Mouse (Mus musculus) embryonic facial prominence, embryonic 11.5 days (tissue): ENCODE results near the gene Cotl1. TPM values are rescaled to one million over a fixed set of nuclear protein-coding genes. Genes with fewer than 3 reads are reported as not detected.

Experiments used
- ATAC-seq: fragments of 200-750 bp; cut with Nextera tagmentation; replicated peaks from 2 replicates; pipeline ENCODE4 v1.8.0; 2017; ENCODE audit warnings: low read depth; ENCODE audit not compliant: insufficient number of reproducible peaks, low FRiP score, low TSS enrichment
- DNase-seq: peaks from one replicate; pipeline ENCODE4 v3.0.0-alpha.2; 2015; ENCODE audit warnings: low spot score
- H3K27ac ChIP-seq: fragments of 300-500 bp; sonication (generic); replicated peaks from 2 replicates; pipeline ENCODE4 v1.5.1; 2014; ENCODE audit warnings: mild to moderate bottlenecking, low read depth, low read length, control low read depth
- H3K27me3 ChIP-seq: fragments of 300-500 bp; sonication (generic); 2 replicates; pipeline ENCODE4 v1.6.1; 2014; ENCODE audit warnings: mild to moderate bottlenecking, low read length, moderate library complexity, mixed read lengths; ENCODE audit not compliant: control insufficient read depth, insufficient read depth
- H3K36me3 ChIP-seq: fragments of 300-500 bp; sonication (generic); replicated peaks from 2 replicates; pipeline ENCODE4 v1.6.1; 2014; ENCODE audit warnings: low read depth, mild to moderate bottlenecking, low read length, moderate library complexity, mixed read lengths; ENCODE audit not compliant: control insufficient read depth, insufficient read depth
- H3K4me1 ChIP-seq: fragments of 300-500 bp; sonication (generic); 2 replicates; pipeline ENCODE4 v1.6.1; 2014; ENCODE audit warnings: low read length, mixed read lengths; ENCODE audit not compliant: control insufficient read depth, insufficient read depth
- H3K4me2 ChIP-seq: fragments of 300-500 bp; sonication (generic); 2 replicates; pipeline ENCODE4 v1.6.1; 2014; ENCODE audit warnings: low read depth, mild to moderate bottlenecking, control low read depth, low read length, moderate library complexity
- H3K4me3 ChIP-seq: fragments of 300-500 bp; sonication (generic); 2 replicates; pipeline ENCODE4 v1.5.1; 2014; ENCODE audit warnings: low read depth, low read length, control low read depth
- H3K9ac ChIP-seq: fragments of 300-500 bp; sonication (generic); replicated peaks from 2 replicates; pipeline ENCODE4 v1.6.1; 2014; ENCODE audit warnings: mild to moderate bottlenecking, control low read depth, low read length
- H3K9me3 ChIP-seq: fragments of 300-500 bp; sonication (generic); replicated peaks from 2 replicates; pipeline ENCODE4 v1.6.1; 2016; ENCODE audit warnings: mild to moderate bottlenecking, low read length, inconsistent platforms, mixed read lengths; ENCODE audit not compliant: control insufficient read depth
- WGBS: fragments of 180-500 bp; shearing (Covaris S2); extraction: QIAGEN DNeasy Blood & Tissue Kit; methylation state at CpG from one replicate; pipeline ENCODE4 v1.1.7; 2014; 5-methylcytosine and 5-hydroxymethylcytosine counted together
- polyA plus RNA-seq: library from polyadenylated mRNA; unstranded; fragments of >200 nt; fragmentation: Nextera tagmentation; extraction: Ambion mirVana; gene quantifications from 2 replicates; pipeline ENCODE4 v1.2.1, GENCODE M21; 2014

Gene Cotl1
- polyA plus RNA-seq, 1 experiment from 2014 or later, result 321 TPM

DNA sequence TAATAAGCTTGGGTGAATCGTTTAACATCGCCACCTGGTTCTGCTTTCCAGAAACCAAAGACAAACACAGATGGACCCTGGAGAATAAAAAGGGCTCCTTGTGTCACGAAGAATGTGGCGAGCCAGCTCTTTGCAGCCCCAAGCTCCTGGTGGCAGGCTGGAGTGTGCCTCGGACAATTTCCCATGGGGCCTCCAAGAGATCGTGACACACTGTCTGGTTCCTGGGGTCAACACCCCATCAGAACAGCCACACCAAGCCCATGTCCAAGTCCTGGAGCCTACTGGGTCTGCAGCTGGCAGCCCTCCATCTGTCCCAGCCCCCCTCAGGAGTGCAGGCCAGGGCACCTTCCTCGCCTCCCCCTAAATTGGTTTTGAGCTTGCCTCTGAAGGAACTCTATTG lies 62.6 kb downstream of the Cotl1 start:
- H3K27ac ChIP-seq, result peak overlapping the region; percentile 53
- peak overlapping the region; percentile 76 for H3K4me2 ChIP-seq
- no peaks in the 10 kb centered on the region for H3K36me3 ChIP-seq
- no peaks in the 10 kb centered on the region for H3K9me3 ChIP-seq
- peak overlapping the region; percentile 58 for H3K9ac ChIP-seq
- H3K27me3 ChIP-seq, result no peaks in the 10 kb centered on the region
- ATAC-seq (peak; percentile 6; the same call in 1 of the 2 replicates), DNase-seq (peak; percentile 52)
- peak overlapping the region; percentile 44 for H3K4me3 ChIP-seq
- WGBS, result 11% methylated on average over 7 of the region's 7 CpGs
- peaks cover 3% of the 10 kb centered on the region; the same call in 1 of the 2 replicates for H3K4me1 ChIP-seq

GRCm38 (mm10) chr8:119776668-119777245 lies 63.6 kb downstream of the Cotl1 start:
- no peaks in the 10 kb centered on the region for H3K36me3 ChIP-seq
- no peak overlapping the region for H3K4me3 ChIP-seq
- H3K4me2 ChIP-seq, result no peak overlapping the region
- H3K27me3 ChIP-seq, result no peaks in the 10 kb centered on the region
- H3K27ac ChIP-seq, result no peak overlapping the region
- H3K9ac ChIP-seq, result no peak overlapping the region
- WGBS, result 83% methylated on average over 7 of the region's 7 CpGs
- no peaks in the 10 kb centered on the region for H3K9me3 ChIP-seq
- ATAC-seq, result no peak
- peaks cover 3% of the 10 kb centered on the region; the same call in 1 of the 2 replicates for H3K4me1 ChIP-seq
- DNase-seq, result no peak

GRCm38 (mm10) chr8:119765761-119766444 lies 74.4 kb downstream of the Cotl1 start:
- Histone ChIP-seq H3K27ac (no peak overlapping the region), H3K36me3 (no peaks in the 10 kb centered on the region; the same call in 1 of the 2 replicates), H3K27me3 (no peaks in the 10 kb centered on the region), H3K4me2 (no peak overlapping the region), H3K4me3 (no peak overlapping the region), H3K9me3 (no peaks in the 10 kb centered on the region), H3K9ac (no peak overlapping the region), H3K4me1 (no peaks in the 10 kb centered on the region)
- ATAC-seq (no peak), DNase-seq (no peak)
- 82% methylated on average over 22 of the region's 22 CpGs for WGBS

GRCm38 (mm10) chr8:119765311-119765710 lies 75.0 kb downstream of the Cotl1 start:
- Histone ChIP-seq H3K36me3 (no peaks in the 10 kb centered on the region; the same call in 1 of the 2 replicates), H3K27me3 (no peaks in the 10 kb centered on the region), H3K4me1 (no peaks in the 10 kb centered on the region), H3K4me2 (no peak overlapping the region), H3K27ac (no peak overlapping the region), H3K4me3 (no peak overlapping the region), H3K9ac (no peak overlapping the region), H3K9me3 (no peaks in the 10 kb centered on the region)
- WGBS, result 86% methylated on average over 10 of the region's 10 CpGs
- ATAC-seq (no peak), DNase-seq (no peak)

DNA sequence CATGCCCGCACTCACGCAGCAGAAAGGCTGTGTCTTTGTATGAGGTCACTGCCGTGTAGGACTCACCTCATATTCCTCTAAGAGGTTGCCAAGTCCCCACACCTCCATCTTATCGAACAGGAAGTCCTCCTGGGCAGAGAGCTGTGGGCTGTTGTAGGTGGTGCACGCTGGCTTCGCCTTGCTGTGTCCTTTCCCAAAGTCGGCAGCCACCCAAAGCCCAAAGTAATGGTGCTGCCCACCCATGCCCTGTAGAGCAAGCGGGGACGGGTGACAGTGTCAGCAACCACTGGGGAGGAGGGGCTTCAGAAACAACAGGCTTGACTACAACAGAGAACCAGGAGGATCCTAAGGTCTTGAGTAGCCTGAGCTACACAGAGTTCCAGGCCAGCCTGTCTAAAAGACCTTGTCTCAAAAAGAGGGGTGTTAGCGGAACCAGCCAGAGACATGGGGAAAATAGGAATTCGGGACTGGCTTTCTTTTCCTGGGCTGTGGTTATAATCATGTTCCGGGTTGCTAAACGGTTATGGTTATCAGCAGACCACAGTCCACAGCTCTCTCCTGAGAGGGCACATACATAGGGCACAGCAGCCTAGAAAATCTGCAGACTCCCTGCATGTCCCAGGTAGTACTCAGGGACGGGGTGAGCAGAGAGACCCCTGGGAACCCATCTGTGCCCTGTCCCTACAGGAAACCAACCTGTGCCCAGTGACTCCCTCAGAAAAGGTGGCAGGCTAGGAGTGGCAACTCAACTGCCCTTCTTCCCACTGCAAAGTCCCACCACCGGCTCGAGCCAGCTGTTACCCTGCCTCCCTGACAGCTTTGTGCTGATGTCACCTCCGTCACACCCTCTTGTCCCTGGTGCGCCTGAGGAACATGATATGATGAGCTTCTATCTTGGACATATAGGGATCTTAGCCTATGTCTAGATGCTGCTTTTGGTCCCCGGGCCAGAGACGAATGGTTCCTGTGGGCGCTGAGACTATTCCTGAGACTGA lies 77.8 kb downstream of the Cotl1 start:
- Histone ChIP-seq H3K4me1 (no peaks in the 10 kb centered on the region), H3K27ac (no peak overlapping the region), H3K27me3 (no peaks in the 10 kb centered on the region), H3K9ac (no peak overlapping the region), H3K4me2 (no peak overlapping the region), H3K4me3 (no peak overlapping the region), H3K9me3 (no peaks in the 10 kb centered on the region), H3K36me3 (no peaks in the 10 kb centered on the region; the same call in 1 of the 2 replicates)
- WGBS, result 90% methylated on average over 21 of the region's 21 CpGs
- ATAC-seq, result no peak
- no peak for DNase-seq

DNA sequence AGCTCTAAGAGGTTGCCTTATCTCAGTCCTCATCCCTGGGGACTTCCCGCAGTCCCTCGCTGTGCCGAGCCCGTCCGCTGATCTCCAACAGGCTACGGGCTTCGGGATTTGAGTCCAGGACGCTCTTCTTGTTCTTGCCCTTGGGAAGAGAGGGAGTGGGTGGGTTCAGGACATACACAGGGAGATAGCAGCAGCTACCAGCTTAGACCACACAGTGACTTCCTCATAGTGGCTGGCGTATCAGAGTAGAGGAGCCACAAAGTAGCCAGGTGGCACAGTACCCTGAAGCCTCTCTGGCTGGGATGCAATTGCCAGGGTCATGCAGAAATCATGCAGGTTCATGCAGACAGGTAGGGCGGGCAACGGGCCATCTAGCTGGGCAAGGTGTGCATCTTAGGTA lies 78.7 kb downstream of the Cotl1 start:
- H3K36me3 ChIP-seq, result no peaks in the 10 kb centered on the region; the same call in 1 of the 2 replicates
- DNase-seq, result no peak
- no peaks in the 10 kb centered on the region for H3K9me3 ChIP-seq
- H3K4me2 ChIP-seq, result no peak overlapping the region
- no peak for ATAC-seq
- 89% methylated on average over 11 of the region's 11 CpGs for WGBS
- H3K4me3 ChIP-seq, result no peak overlapping the region
- H3K9ac ChIP-seq, result no peak overlapping the region
- H3K27ac ChIP-seq, result no peak overlapping the region
- no peaks in the 10 kb centered on the region for H3K27me3 ChIP-seq
- H3K4me1 ChIP-seq, result no peaks in the 10 kb centered on the region
